Mouse (Mus musculus): ENCODE measurements around the gene Syt16. TPM values are rescaled to one million over a fixed set of nuclear protein-coding genes. Genes with fewer than 3 reads are reported as not detected.

Syt16 gene
- polyA plus RNA-seq, 1 experiment from 2014 or later = 50.9 TPM

DNA sequence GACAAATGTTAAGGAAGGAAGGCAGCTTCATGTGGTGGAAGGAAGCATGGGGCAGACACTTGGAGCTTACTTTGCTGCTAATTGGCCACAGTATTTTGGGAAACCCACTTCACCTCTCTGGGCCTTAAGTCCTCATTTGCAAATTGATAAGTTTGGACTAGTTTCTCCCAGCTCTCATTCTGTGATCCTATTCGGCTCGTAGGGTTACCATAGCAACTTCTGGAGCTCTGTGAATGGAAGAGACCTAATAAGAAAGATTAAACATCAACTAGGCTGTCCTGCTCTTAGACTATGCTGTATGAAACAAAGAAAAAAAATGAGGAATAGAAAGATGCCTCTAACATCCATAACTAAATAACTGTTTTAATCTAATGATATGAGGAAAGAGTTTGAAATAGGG, 134.3 kb downstream of the Syt16 start:
- H3K4me2 ChIP-seq = no peak overlapping the region
- H3K4me3 ChIP-seq = no peak overlapping the region
- peaks cover 4% of the 10 kb centered on the region; the same call in 1 of the 2 replicates for H3K4me1 ChIP-seq (replicated peaks)
- H3K27me3 ChIP-seq = no peaks in the 10 kb centered on the region
- peaks cover 6% of the 10 kb centered on the region for H3K9me3 ChIP-seq
- H3K27ac ChIP-seq = no peak overlapping the region
- peaks cover 5% of the 10 kb centered on the region; the same call in 1 of the 2 replicates for H3K36me3 ChIP-seq
- WGBS = 14% methylated on average over 2 of the region's 2 CpGs
- H3K9ac ChIP-seq = no peak overlapping the region
- no peak for ATAC-seq (ENCODE audit: low FRiP score)

DNA sequence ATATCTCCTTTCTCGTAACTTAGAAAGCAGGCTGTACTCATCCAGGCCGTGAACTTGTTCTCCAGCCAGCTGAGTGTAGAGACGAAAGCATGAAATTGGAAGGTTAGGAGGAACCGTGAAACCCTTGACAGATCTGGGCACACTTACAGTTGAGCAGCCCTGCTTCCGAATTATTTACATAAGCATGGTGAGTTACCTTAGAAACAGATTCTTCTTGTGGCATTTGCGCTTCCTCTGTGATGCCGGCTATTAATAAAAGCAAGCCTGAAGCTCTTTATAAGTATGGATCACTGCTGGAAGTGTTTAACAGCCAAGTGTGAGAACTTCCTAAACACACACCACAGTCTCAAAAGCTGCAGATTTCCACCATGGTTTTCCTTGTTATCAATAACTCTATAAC, 144.7 kb downstream of the Syt16 start:
- WGBS = 56% methylated on average over 7 of the region's 7 CpGs
- Histone ChIP-seq H3K4me3 (no peak overlapping the region), H3K36me3 (no peaks in the 10 kb centered on the region), H3K9ac (no peak overlapping the region), H3K27me3 (no peaks in the 10 kb centered on the region), H3K9me3 (no peaks in the 10 kb centered on the region), H3K4me2 (no peak overlapping the region), H3K27ac (no peak overlapping the region), H3K4me1 (replicated peaks) (peaks cover 4% of the 10 kb centered on the region; the same call in 1 of the 2 replicates)
- no peak for ATAC-seq (ENCODE audit: low FRiP score)

DNA sequence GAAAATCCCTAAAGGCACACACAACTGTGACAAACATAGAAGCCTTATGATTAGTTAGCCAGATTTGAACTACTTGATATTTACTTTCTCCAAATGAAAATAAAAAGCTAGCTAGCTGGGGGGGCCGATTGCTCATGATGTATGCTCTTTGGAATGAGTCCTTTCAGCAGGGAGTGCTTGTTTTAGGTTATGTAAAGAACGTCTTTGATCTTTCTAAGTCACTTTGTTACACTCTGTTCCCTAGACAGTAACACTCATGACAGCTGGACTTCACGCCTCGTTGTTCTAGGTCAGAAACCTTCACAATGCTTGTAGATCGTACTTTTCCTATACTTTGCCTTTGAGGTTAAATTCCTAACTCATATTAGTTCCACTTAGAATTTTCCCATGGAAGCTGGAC, 146.9 kb downstream of the Syt16 start:
- Histone ChIP-seq H3K9ac (no peak overlapping the region), H3K4me3 (no peak overlapping the region), H3K4me2 (no peak overlapping the region), H3K36me3 (no peaks in the 10 kb centered on the region), H3K9me3 (no peaks in the 10 kb centered on the region), H3K27ac (no peak overlapping the region), H3K27me3 (no peaks in the 10 kb centered on the region), H3K4me1 (replicated peaks) (peaks cover 4% of the 10 kb centered on the region; the same call in 1 of the 2 replicates)
- no peak for ATAC-seq (ENCODE audit: low FRiP score)
- 49% methylated on average over 5 of the region's 5 CpGs for WGBS

DNA sequence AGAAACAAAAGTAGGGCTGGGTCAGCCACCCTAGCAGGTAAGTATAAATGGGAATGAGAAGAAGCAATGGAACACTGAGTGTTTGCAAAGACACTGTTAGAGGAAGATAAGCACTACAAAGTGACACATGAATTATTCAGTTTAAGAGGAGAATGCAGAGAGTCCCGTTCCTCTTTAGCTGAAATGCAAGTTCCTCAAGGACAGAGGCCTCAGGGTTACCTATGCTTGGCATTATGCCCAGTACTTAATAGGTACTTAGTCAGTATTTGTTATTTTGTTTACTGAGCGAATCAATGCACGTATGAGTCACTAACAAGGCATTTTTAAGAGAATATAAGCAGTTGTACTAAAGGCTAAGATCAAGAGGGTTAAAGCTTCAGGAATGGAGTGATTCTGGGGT, 163.3 kb downstream of the Syt16 start:
- WGBS = 84% methylated on average over 3 of the region's 3 CpGs
- Histone ChIP-seq H3K27ac (no peak overlapping the region), H3K9me3 (no peaks in the 10 kb centered on the region), H3K4me2 (no peak overlapping the region), H3K4me3 (no peak overlapping the region), H3K9ac (no peak overlapping the region), H3K4me1 (replicated peaks) (no peaks in the 10 kb centered on the region), H3K36me3 (no peaks in the 10 kb centered on the region), H3K27me3 (no peaks in the 10 kb centered on the region)
- ATAC-seq (ENCODE audit: low FRiP score) = no peak

DNA sequence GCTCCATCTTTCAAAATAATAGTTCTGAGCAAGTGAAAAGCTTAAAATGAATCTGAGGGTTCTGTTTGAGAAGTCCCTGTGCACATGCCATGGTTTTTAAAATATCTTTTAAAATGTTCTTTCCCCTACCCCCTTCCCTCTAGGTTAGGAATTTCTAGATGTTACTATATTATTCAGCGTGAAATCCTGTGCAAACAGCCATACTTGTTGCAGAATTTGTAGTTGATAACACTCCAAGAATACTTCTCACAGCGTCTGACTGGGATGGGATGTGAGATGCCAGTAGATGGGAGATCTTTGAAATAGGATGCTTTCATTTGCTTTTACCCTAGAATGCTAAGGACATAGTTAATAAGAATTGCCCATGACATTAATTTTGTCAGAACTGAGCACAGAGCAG, 165.6 kb downstream of the Syt16 start:
- Histone ChIP-seq H3K4me2 (no peak overlapping the region), H3K4me3 (no peak overlapping the region), H3K4me1 (replicated peaks) (no peaks in the 10 kb centered on the region), H3K9ac (no peak overlapping the region), H3K27me3 (no peaks in the 10 kb centered on the region), H3K9me3 (no peaks in the 10 kb centered on the region), H3K36me3 (no peaks in the 10 kb centered on the region), H3K27ac (no peak overlapping the region)
- WGBS = 95% methylated on average over 2 of the region's 2 CpGs
- no peak for ATAC-seq (ENCODE audit: low FRiP score)

DNA sequence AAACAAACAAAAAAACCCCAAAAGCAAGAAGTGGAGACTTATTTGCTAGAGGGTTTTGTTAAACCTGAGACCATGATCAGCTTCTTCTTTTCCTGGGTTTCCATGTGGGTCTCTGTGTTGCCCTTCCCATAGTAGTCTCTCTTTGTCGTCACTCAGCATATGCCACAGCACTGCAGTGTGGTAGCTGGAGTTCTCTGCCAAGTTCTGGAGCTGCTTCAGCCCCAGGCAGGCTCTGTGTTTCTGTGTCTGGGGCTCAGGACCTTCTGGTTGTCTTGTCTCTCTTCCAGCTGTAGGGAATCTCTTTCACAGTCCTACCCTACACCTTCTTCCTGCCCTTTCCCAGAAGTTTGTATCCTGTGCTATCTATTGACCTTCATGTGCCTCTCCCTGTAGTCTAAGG, 173.8 kb downstream of the Syt16 start:
- no peak overlapping the region for H3K27ac ChIP-seq
- peaks cover 13% of the 10 kb centered on the region for H3K4me1 ChIP-seq (replicated peaks)
- H3K36me3 ChIP-seq = no peaks in the 10 kb centered on the region
- H3K27me3 ChIP-seq = no peaks in the 10 kb centered on the region
- H3K9me3 ChIP-seq = no peaks in the 10 kb centered on the region
- WGBS = 100% methylated on average over 1 of the region's 1 CpGs
- no peak overlapping the region for H3K4me3 ChIP-seq
- ATAC-seq (ENCODE audit: low FRiP score) = no peak
- no peak overlapping the region for H3K9ac ChIP-seq
- no peak overlapping the region for H3K4me2 ChIP-seq

DNA sequence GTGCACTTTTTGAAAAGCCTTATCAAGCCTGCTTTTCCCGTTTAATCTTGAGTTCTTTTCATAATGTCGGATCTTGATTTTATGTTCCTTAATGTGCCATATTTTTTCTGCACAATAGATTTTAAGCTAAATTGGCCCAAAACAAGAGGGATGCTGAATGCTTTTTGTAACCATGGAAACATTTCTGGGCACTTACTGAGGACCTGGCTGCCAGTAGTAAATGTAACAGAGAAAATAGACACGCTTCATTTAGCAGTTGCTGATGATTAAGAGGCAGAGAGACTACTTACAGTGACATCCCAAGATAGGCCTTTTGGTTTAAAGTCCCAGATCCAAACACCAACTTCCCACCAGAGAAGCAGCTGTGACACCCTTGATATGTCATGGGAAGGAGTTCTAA, 176.4 kb downstream of the Syt16 start:
- 20% methylated on average over 3 of the region's 3 CpGs for WGBS
- Histone ChIP-seq H3K4me2 (no peak overlapping the region), H3K9me3 (no peaks in the 10 kb centered on the region), H3K4me1 (replicated peaks) (peaks cover 13% of the 10 kb centered on the region), H3K4me3 (no peak overlapping the region), H3K27ac (peak overlapping the region; percentile 31), H3K27me3 (no peaks in the 10 kb centered on the region), H3K36me3 (no peaks in the 10 kb centered on the region), H3K9ac (no peak overlapping the region)
- ATAC-seq (ENCODE audit: low FRiP score) = no peak

DNA sequence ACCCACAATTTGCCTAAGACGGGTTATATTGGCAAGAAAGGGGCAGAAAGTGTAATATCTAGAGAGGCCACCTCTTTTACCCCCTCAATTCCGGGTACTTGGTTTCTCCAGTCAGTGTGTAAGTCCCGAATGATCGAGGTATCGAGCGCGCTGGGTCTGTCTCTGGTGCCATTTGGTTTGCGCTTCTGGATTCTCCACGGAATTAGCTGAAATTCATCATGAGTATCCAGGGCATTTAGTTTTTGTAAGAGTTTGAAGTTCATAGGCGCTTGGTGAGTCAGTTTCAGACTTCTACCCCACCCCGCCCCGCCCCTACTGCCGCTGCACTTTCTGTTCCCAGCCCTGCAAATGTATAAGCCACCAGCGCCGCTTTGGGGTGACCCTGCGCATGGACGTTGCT, 187.1 kb downstream of the Syt16 start:
- 75% methylated on average over 17 of the region's 17 CpGs for WGBS
- Histone ChIP-seq H3K9me3 (no peaks in the 10 kb centered on the region), H3K9ac (no peak overlapping the region), H3K4me1 (replicated peaks) (peaks cover 3% of the 10 kb centered on the region), H3K36me3 (no peaks in the 10 kb centered on the region), H3K4me3 (no peak overlapping the region), H3K4me2 (no peak overlapping the region; the same call in 1 of the 2 replicates), H3K27ac (no peak overlapping the region), H3K27me3 (no peaks in the 10 kb centered on the region)
- no peak for ATAC-seq (ENCODE audit: low FRiP score)

DNA sequence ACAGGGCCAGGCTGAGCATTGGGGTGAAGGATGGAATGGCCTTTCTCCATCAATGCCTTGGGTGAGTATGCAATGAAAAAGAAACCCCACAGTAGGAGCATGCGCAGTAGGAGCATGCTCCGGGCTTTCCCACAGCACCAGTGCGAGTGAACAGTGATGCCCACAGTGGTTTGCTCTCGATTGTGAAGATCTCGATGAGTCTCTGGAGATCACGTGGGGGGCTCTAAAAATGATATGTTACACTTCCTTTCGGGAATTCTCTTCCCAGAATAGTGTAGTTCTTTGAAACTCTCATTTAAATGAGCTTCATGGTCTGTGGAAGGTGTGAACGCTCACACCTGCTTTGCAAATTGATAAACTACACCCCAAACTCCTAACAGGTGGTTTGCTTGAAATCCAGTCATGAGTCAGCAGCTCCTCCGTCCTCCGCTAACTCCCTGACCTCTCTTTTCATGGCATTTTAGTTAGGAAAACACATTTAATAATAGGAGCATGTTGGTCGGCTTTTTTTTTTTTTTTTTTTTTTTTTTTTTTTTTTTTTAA, 190.9 kb downstream of the Syt16 start:
- no peak for ATAC-seq (ENCODE audit: low FRiP score)
- no peaks in the 10 kb centered on the region for H3K9me3 ChIP-seq
- no peaks in the 10 kb centered on the region for H3K27me3 ChIP-seq
- no peak overlapping the region for H3K4me3 ChIP-seq
- WGBS = 85% methylated on average over 11 of the region's 11 CpGs
- H3K4me2 ChIP-seq = no peak overlapping the region
- H3K36me3 ChIP-seq = no peaks in the 10 kb centered on the region
- peaks cover 3% of the 10 kb centered on the region for H3K4me1 ChIP-seq (replicated peaks)
- H3K9ac ChIP-seq = no peak overlapping the region
- no peak overlapping the region for H3K27ac ChIP-seq

DNA sequence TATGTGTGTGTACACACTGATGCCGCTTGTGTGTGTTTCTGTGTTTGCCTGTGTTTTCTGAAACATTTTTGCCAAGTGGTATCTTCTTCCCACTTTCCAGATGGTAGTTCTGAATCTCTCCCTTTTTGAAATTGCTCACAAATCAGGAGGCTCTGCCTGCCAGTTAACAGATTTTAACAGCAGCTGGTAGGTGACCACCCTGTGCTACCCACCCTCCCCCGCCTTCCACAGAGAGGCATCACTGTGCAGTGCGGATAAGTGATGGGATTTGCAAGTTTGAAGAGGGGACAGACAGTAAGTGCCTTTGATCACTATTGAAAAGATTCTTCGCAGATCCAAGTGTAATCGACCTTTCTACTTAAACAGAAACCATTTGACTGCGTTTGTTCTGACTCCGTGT, 191.4 kb downstream of the Syt16 start:
- 56% methylated on average over 7 of the region's 7 CpGs for WGBS
- ATAC-seq (ENCODE audit: low FRiP score) = no peak
- Histone ChIP-seq H3K27me3 (no peaks in the 10 kb centered on the region), H3K27ac (no peak overlapping the region), H3K4me3 (no peak overlapping the region), H3K36me3 (no peaks in the 10 kb centered on the region), H3K9me3 (no peaks in the 10 kb centered on the region), H3K4me2 (no peak overlapping the region), H3K4me1 (replicated peaks) (peaks cover 3% of the 10 kb centered on the region), H3K9ac (no peak overlapping the region)

DNA sequence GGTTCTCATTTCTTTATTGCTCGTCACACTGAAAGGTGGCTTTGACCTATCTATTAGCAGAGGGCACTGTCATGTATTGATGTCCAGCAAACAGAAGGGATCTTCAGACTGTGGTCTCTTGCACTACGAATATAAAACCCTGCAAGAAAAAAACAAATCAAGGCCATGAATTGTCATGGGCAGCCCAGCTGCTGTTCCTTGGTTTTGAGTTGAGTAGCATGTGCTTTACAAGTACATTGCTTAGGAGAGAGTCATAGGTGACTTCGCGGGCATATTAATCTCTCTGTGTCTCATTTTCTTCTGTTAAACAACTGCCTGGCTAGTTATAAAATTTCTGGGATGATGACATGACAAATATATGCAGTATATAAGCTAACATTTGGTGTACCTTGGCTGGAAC, 192.4 kb downstream of the Syt16 start:
- Histone ChIP-seq H3K36me3 (no peaks in the 10 kb centered on the region), H3K4me3 (no peak overlapping the region), H3K4me2 (no peak overlapping the region), H3K9ac (no peak overlapping the region), H3K4me1 (replicated peaks) (peaks cover 3% of the 10 kb centered on the region), H3K27me3 (no peaks in the 10 kb centered on the region), H3K27ac (no peak overlapping the region), H3K9me3 (no peaks in the 10 kb centered on the region)
- 79% methylated on average over 4 of the region's 4 CpGs for WGBS
- ATAC-seq (ENCODE audit: low FRiP score) = no peak

DNA sequence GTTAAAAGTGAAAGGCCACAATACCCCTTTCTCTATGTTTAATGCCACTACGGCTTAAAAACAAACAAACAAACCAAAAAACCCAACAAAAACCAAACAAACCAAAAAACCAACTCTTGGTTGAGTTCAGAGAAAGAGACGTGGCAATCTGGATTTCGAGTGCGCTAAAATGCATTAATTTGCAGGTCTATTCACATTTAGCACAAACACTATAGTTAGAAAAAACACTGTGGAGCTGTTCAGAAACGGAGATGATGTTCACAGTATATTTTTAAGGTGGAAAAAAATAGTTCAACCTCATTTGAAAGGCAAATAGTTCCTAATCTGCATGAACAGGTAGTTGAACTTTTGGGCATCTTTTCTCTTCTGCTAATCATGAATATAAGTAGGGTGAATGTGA, 192.8 kb downstream of the Syt16 start:
- Histone ChIP-seq H3K4me3 (no peak overlapping the region), H3K27ac (no peak overlapping the region), H3K9me3 (no peaks in the 10 kb centered on the region), H3K4me1 (replicated peaks) (peaks cover 3% of the 10 kb centered on the region), H3K27me3 (no peaks in the 10 kb centered on the region), H3K36me3 (no peaks in the 10 kb centered on the region), H3K4me2 (no peak overlapping the region), H3K9ac (no peak overlapping the region)
- WGBS = 89% methylated on average over 5 of the region's 5 CpGs
- ATAC-seq (ENCODE audit: low FRiP score) = no peak

DNA sequence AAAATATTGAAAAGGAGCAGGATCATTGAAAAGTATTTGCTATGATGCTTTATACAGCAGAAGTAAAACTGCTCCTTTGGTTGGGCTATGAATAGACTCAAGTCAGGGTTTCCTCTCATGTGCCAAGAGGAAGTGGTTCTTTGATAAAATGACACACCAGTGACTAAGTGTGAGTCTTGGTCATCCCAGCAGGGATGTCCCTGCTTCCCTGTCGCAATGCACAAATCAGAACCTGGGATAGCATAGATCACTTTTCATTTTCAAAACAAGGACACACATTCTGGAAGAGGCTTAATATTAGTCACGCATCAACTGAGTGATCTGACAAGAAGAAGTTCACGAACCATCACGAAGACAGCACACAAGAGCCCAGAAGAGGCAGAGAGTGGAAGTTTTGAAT, 195.1 kb downstream of the Syt16 start:
- Histone ChIP-seq H3K27me3 (no peaks in the 10 kb centered on the region), H3K9ac (no peak overlapping the region), H3K36me3 (no peaks in the 10 kb centered on the region), H3K9me3 (no peaks in the 10 kb centered on the region), H3K27ac (no peak overlapping the region), H3K4me2 (no peak overlapping the region), H3K4me1 (replicated peaks) (peaks cover 3% of the 10 kb centered on the region), H3K4me3 (no peak overlapping the region)
- 86% methylated on average over 4 of the region's 4 CpGs for WGBS
- no peak for ATAC-seq (ENCODE audit: low FRiP score)
